Mouse (Mus musculus) gastrocnemius, adult 8-10 months (tissue): Measurements from ENCODE around the gene Plekha4. TPM values are rescaled to one million over a fixed set of nuclear protein-coding genes. Genes with fewer than 3 reads are reported as not detected.

ENCODE experiments used
- total RNA-seq, 4 experiments: library from RNA; stranded (reverse); gene quantifications; 2 replicates each; pipeline ENCODE4 v1.2.4; 2022

The Plekha4 gene
- total RNA-seq, 4 experiments from 2014 or later = 1.4 to 5.4 (median 4.6) TPM

Other genes starting within 250 kb of the Plekha4 start
- not detected for gene Slc6a21, start 248.8 kb upstream of the Plekha4 start, total RNA-seq
- gene Trpm4, start 192.6 kb upstream of the Plekha4 start, total RNA-seq = 10 to 100 TPM; 30.7 to 35.6 (median 32.0) TPM
- 100 to 1,000 TPM; 700 to 858 (median 833) TPM for gene Hrc, start 191.0 kb upstream of the Plekha4 start, total RNA-seq
- gene Ppfia3, start 159.3 kb upstream of the Plekha4 start, total RNA-seq = under 1 TPM in 3 of 4 experiments, not detected in 1; 0.07 to 0.24 (median 0.09) TPM
- not detected for gene Lin7b, start 155.7 kb upstream of the Plekha4 start, total RNA-seq
- gene Snrnp70, start 130.6 kb upstream of the Plekha4 start, total RNA-seq = 10 to 100 TPM; 45.4 to 74.5 (median 59.9) TPM
- 10 to 100 TPM; 78.8 to 94.6 (median 88.3) TPM for gene Kcna7, start 120.7 kb upstream of the Plekha4 start, total RNA-seq
- 1 to 10 TPM; 3.7 to 4.9 (median 4.3) TPM for gene Ntf5, start 112.6 kb upstream of the Plekha4 start, total RNA-seq
- gene Lhb, start 105.5 kb upstream of the Plekha4 start, total RNA-seq = under 1 TPM in 2 of 4 experiments, not detected in 2; 0.46 to 0.61 TPM
- 100 to 1,000 TPM; 265 to 308 (median 299) TPM for gene Gys1, start 91.5 kb upstream of the Plekha4 start, total RNA-seq
- 10 to 100 TPM; 22.4 to 28.6 (median 24.0) TPM for gene Ruvbl2, start 88.2 kb upstream of the Plekha4 start, total RNA-seq
- gene Ftl1, start 66.4 kb upstream of the Plekha4 start, total RNA-seq = 100 to 1,000 TPM in 3 of 4 experiments, 10 to 100 TPM in 1; 83.2 to 132 (median 121) TPM
- gene Bax, start 59.4 kb upstream of the Plekha4 start, total RNA-seq = 10 to 100 TPM; 14.5 to 17.8 (median 15.3) TPM
- gene Tulp2, start 44.5 kb upstream of the Plekha4 start, total RNA-seq = not detected
- gene Gm45808, start 39.5 kb upstream of the Plekha4 start, total RNA-seq = 10 to 100 TPM in 3 of 4 experiments, 1 to 10 TPM in 1; 9.7 to 19.4 (median 11.8) TPM
- 10 to 100 TPM; 22.2 to 29.9 (median 27.6) TPM for gene Dhdh, start 37.5 kb upstream of the Plekha4 start, total RNA-seq
- gene Nucb1, start 15.9 kb upstream of the Plekha4 start, total RNA-seq = 10 to 100 TPM; 51.1 to 66.1 (median 56.8) TPM
- gene Ppp1r15a, start 62 bp upstream of the Plekha4 start, total RNA-seq = 10 to 100 TPM; 19.6 to 34.3 (median 29.4) TPM
- gene Hsd17b14, start 28.6 kb downstream of the Plekha4 start, total RNA-seq = 1 to 10 TPM in 1 of 4 experiments, under 1 TPM in 2, not detected in 1; 0.52 to 2.8 (median 0.56) TPM
- 100 to 1,000 TPM in 1 of 4 experiments, 10 to 100 TPM in 3; 82.2 to 107 (median 91.8) TPM for gene Bcat2, start 43.8 kb downstream of the Plekha4 start, total RNA-seq
- gene Fgf21, start 89.2 kb downstream of the Plekha4 start, total RNA-seq = not detected
- gene Fut1, start 91.0 kb downstream of the Plekha4 start, total RNA-seq = not detected
- gene Izumo1, start 95.5 kb downstream of the Plekha4 start, total RNA-seq = not detected
- 1 to 10 TPM; 5.1 to 7.0 (median 5.3) TPM for gene Rasip1, start 101.2 kb downstream of the Plekha4 start, total RNA-seq
- gene Mamstr, start 113.6 kb downstream of the Plekha4 start, total RNA-seq = 10 to 100 TPM; 18.5 to 36.8 (median 28.8) TPM
- under 1 TPM; 0.12 to 0.29 (median 0.20) TPM for gene Fut2, start 140.1 kb downstream of the Plekha4 start, total RNA-seq
- under 1 TPM; 0.18 to 0.48 (median 0.27) TPM for gene Ntn5, start 157.7 kb downstream of the Plekha4 start, total RNA-seq
- gene Sec1, start 168.1 kb downstream of the Plekha4 start, total RNA-seq = under 1 TPM in 3 of 4 experiments, not detected in 1; 0.12 to 0.18 (median 0.16) TPM
- gene Car11, start 173.5 kb downstream of the Plekha4 start, total RNA-seq = 10 to 100 TPM; 14.3 to 18.2 (median 16.1) TPM
- gene Dbp, start 178.8 kb downstream of the Plekha4 start, total RNA-seq = 100 to 1,000 TPM in 3 of 4 experiments, 10 to 100 TPM in 1; 69.5 to 173 (median 143) TPM
- 100 to 1,000 TPM; 479 to 609 (median 594) TPM for gene Rpl18, start 189.1 kb downstream of the Plekha4 start, total RNA-seq
- gene Sphk2, start 191.7 kb downstream of the Plekha4 start, total RNA-seq = 10 to 100 TPM; 10.6 to 15.0 (median 13.0) TPM
- under 1 TPM in 2 of 4 experiments, not detected in 2; 0.10 to 0.38 TPM for gene Fam83e, start 194.9 kb downstream of the Plekha4 start, total RNA-seq
- not detected for gene Spaca4, start 199.5 kb downstream of the Plekha4 start, total RNA-seq